Mouse (Mus musculus) cerebellum, postnatal 10 days (tissue): Measurements from ENCODE around the gene Olfr1136.

Experiments
- DNase-seq, 2 experiments: peaks; one replicate each; pipeline ENCODE4 v3.0.0; 2021; ENCODE audit warnings: mixed read lengths in 2 of 2

The Olfr1136 gene

DNA sequence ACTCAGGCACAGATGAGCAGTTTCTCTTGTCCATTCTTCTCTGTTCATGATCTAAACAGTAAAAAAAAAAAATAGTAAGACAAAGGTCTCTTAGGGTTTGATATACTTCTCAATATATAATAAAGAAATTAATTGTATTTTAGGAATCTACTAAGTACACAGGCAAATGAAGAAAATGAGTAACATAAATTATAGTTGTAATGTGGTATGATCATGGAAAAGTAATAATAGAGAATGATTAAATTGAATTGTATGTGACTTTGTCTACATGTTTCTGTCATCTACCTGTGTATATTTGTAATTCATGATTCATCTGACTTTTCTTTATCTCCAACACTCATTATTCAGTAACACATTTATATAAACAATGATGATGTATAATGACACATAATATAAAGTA lies at the start of gene Olfr1136:
Olfr1136 (minus strand) TSS at position 101 of the 400 bp plus-strand sequence.
- DNase-seq, result no peak

DNA sequence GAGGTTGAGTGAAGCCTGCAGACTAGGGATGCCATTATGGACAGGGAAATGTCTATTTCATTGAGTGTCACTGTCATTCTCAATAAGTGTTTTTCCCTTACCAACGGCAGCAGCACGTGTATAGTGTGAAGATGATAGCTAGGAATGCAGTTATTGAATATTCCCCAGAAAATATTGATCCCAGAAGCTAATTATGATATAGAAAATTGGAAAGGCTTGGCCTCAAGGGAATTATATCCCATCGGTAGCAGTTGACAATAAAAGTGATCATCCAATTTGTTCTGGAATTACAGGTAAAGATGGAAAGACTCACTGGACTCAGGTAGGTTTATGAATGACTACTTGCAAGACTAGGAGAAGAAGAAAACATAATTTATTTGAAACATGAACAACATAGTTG lies 49.7 kb upstream of the Olfr1136 start, which contains the start of gene Olfr1140:
Olfr1140 (plus strand) TSS at position 301 of the 400 bp plus-strand sequence.
- DNase-seq, result no peak

DNA sequence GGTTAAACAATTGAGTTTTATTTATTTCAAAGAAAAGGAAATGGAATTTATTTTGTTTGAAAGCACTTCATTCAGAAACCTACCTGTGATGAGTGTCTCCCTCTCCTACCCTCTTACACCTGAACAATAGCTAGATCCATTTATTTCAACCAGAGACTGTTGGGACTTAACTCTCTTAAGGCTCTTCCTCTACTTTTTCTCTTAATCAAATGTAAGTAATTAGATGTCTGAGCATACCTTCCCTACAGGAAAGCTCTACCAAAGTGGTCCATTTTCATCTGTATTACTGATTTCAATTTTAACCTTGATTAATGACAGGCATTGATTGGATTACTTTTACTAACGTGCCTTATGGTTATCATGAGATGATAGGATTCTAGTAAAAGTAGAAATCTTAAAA lies 46.1 kb upstream of the Olfr1136 start, which contains the start of gene Olfr1138:
Olfr1138 (minus strand) TSS at position 101 of the 400 bp plus-strand sequence.
- DNase-seq, result no peak

DNA sequence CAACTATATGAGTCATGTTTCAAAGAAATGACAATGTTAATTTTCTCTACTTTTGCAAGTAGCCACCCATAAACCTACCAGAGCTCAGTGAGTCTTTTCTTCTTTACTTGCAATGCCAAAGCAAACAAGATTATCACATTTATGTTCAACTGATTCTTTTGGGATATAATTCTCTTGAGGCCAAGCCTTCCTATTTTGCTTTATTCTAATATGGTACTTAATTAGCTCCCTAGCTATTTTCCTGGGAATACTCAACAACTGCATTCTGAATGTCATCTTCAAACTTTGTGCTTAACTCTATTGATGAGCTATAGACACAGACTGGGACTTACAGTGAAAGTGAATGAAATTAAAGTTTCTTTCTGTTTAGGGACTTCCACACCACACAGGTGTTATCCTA lies 19.3 kb upstream of the Olfr1136 start, which contains the start of gene Olfr1137:
Olfr1137 (minus strand) TSS at position 101 of the 400 bp plus-strand sequence.
- DNase-seq, result no peak

DNA sequence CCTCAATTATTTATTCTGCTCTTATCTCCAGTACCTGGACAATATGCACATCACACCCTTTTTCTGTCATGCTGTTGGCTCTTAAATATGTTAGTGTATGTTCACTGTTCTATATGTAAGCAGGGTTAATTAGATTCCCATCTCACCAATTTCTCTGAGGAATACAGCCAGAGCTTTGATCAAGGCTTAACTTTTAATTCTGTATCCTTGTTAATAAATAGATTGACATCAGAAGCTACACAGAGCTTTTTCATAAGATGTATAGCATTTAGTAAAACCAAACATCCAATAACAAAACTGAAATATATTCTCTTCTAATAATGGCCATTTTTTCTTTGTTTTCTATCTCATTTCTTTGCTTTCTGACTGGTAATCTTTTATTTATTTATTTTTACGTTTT lies 20.2 kb downstream of the Olfr1136 start, which contains the start of gene Olfr1135:
Olfr1135 (minus strand) TSS at position 101 of the 400 bp plus-strand sequence.
- DNase-seq, result no peak

DNA sequence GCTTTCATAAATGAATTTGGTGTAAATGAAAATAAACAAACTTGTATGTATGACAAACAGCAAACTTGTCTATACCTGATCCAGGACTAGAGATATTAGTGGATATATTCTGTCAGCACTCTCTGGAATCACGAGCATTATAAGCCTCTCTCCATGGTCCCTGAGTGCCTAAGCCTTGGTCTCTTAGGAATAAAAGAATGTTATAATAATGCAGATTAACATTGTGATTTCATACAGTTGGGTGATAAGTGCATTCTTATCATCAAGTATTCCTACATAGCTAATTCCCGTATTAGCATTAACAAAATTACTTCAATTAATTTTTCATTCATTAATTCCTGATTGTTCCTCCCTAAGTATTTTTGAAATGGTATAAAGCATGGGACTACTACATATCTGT lies 35.4 kb downstream of the Olfr1136 start, which contains the start of gene Olfr1134:
Olfr1134 (minus strand) TSS at position 101 of the 400 bp plus-strand sequence.
- no peak for DNase-seq

DNA sequence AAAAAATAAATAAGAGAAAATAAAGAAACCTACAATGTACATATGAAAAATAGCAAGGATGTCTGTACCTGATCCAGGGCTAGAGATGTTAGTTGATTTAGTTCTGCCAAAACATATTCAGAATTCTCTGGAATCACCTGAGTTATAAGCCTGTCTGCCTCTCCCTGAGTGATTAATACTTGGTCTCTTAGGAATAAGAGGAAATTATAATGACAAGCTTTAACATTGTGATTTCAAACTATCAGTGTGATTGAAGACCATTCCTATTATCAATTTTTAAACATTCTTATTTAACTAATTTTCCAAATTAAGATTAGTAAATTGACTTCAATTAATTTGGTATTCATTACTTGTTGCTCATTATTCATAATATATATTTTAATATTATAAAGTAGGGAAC lies 46.5 kb downstream of the Olfr1136 start, which contains the start of gene Olfr1133:
Olfr1133 (minus strand) TSS at position 101 of the 400 bp plus-strand sequence.
- DNase-seq, result no peak
